Mouse (Mus musculus): ENCODE measurements around the gene Ahcyl1. TPM values are rescaled to one million over a fixed set of nuclear protein-coding genes. Genes with fewer than 3 reads are reported as not detected.

Ahcyl1 gene
- 102 and 119 TPM in 2 replicates for polyA plus RNA-seq (2014; fragmentation: Nextera tagmentation; extraction: Ambion mirVana)

- peak within 1 kb of the TSS; percentile 83 for H3K27ac ChIP-seq (replicated peaks; ENCODE audit: low read depth, low read length)
- peaks cover 12% of the 10 kb centered on the region; the same call in 1 of the 2 replicates for H3K4me1 ChIP-seq (ENCODE audit: control insufficient read depth, insufficient read depth, low read length)
- ATAC-seq (ENCODE audit: insufficient number of reproducible peaks, low FRiP score, low TSS enrichment, low read depth), result peak; percentile 98
- peak within 1 kb of the TSS; percentile 66 for H3K4me2 ChIP-seq (ENCODE audit: low read depth, severe bottlenecking)
- WGBS, result under 1% methylated on average over 92 of the region's 93 CpGs
- no peaks in the 10 kb centered on the region for H3K36me3 ChIP-seq (ENCODE audit: control insufficient read depth, insufficient read depth, low read length)
- H3K9me3 ChIP-seq (ENCODE audit: control insufficient read depth, low read length), result no peaks in the 10 kb centered on the region
- H3K27me3 ChIP-seq (ENCODE audit: control insufficient read depth, insufficient read depth, low read length), result no peaks in the 10 kb centered on the region
- H3K9ac ChIP-seq (ENCODE audit: low read length), result peak within 1 kb of the TSS; percentile 97
- peak within 1 kb of the TSS; percentile 91 for H3K4me3 ChIP-seq (ENCODE audit: low read depth, low read length)
- DNase-seq (ENCODE audit: low spot score), result peak; percentile 100
Measured at GRCm38 (mm10) chr3:107695948-107696881, at the start of gene Ahcyl1. Gene Ahcyl1, minus strand, starts transcription at chr3:107696560.

GRCm38 (mm10) chr3:107746026-107746425 lies 49.7 kb upstream of the Ahcyl1 start:
- no peak for ATAC-seq (ENCODE audit: insufficient number of reproducible peaks, low FRiP score, low TSS enrichment, low read depth)
- 52% methylated on average over 3 of the region's 3 CpGs for WGBS
- peaks cover 5% of the 10 kb centered on the region for H3K36me3 ChIP-seq (ENCODE audit: control insufficient read depth, insufficient read depth, low read length)

GRCm38 (mm10) chr3:107743650-107744049 lies 47.3 kb upstream of the Ahcyl1 start:
- Histone ChIP-seq H3K4me1 (ENCODE audit: control insufficient read depth, insufficient read depth, low read length) (peaks cover 21% of the 10 kb centered on the region), H3K27me3 (ENCODE audit: control insufficient read depth, insufficient read depth, low read length) (no peaks in the 10 kb centered on the region), H3K9me3 (ENCODE audit: control insufficient read depth, low read length) (no peaks in the 10 kb centered on the region), H3K4me2 (ENCODE audit: low read depth, severe bottlenecking) (no peak overlapping the region), H3K9ac (ENCODE audit: low read length) (no peak overlapping the region), H3K4me3 (ENCODE audit: low read depth, low read length) (no peak overlapping the region), H3K36me3 (ENCODE audit: control insufficient read depth, insufficient read depth, low read length) (peaks cover 5% of the 10 kb centered on the region; the same call in 1 of the 2 replicates), H3K27ac (replicated peaks; ENCODE audit: low read depth, low read length) (no peak overlapping the region)
- ATAC-seq (ENCODE audit: insufficient number of reproducible peaks, low FRiP score, low TSS enrichment, low read depth) (no peak), DNase-seq (ENCODE audit: low spot score) (no peak)
- WGBS, result 83% methylated on average over 1 of the region's 1 CpGs

More at GRCm38 (mm10) chr3:107746026-107746425, 49.7 kb upstream of the Ahcyl1 start:
- H3K4me3 ChIP-seq (ENCODE audit: low read depth, low read length), result no peak overlapping the region
- H3K4me1 ChIP-seq (ENCODE audit: control insufficient read depth, insufficient read depth, low read length), result peaks cover 8% of the 10 kb centered on the region; the same call in 1 of the 2 replicates
- no peaks in the 10 kb centered on the region for H3K27me3 ChIP-seq (ENCODE audit: control insufficient read depth, insufficient read depth, low read length)
- H3K9ac ChIP-seq (ENCODE audit: low read length), result no peak overlapping the region
- no peak overlapping the region for H3K4me2 ChIP-seq (ENCODE audit: low read depth, severe bottlenecking)
- H3K27ac ChIP-seq (replicated peaks; ENCODE audit: low read depth, low read length), result no peak overlapping the region
- DNase-seq (ENCODE audit: low spot score), result no peak
- H3K9me3 ChIP-seq (ENCODE audit: control insufficient read depth, low read length), result no peaks in the 10 kb centered on the region

- Histone ChIP-seq H3K9ac (ENCODE audit: low read length) (no peak overlapping the region), H3K36me3 (ENCODE audit: control insufficient read depth, insufficient read depth, low read length) (peaks cover 4% of the 10 kb centered on the region; the same call in 1 of the 2 replicates), H3K27ac (replicated peaks; ENCODE audit: low read depth, low read length) (no peak overlapping the region), H3K9me3 (ENCODE audit: control insufficient read depth, low read length) (no peaks in the 10 kb centered on the region), H3K27me3 (ENCODE audit: control insufficient read depth, insufficient read depth, low read length) (no peaks in the 10 kb centered on the region), H3K4me1 (ENCODE audit: control insufficient read depth, insufficient read depth, low read length) (peaks cover 21% of the 10 kb centered on the region), H3K4me2 (ENCODE audit: low read depth, severe bottlenecking) (no peak overlapping the region), H3K4me3 (ENCODE audit: low read depth, low read length) (no peak overlapping the region)
- DNase-seq (ENCODE audit: low spot score) (no peak), ATAC-seq (ENCODE audit: insufficient number of reproducible peaks, low FRiP score, low TSS enrichment, low read depth) (no peak)
- WGBS, result 32% methylated on average over 3 of the region's 3 CpGs
Measured at GRCm38 (mm10) chr3:107743107-107743506, 46.7 kb upstream of the Ahcyl1 start.

- no peaks in the 10 kb centered on the region for H3K27me3 ChIP-seq (ENCODE audit: control insufficient read depth, insufficient read depth, low read length)
- no peak overlapping the region for H3K4me3 ChIP-seq (ENCODE audit: low read depth, low read length)
- ATAC-seq (ENCODE audit: insufficient number of reproducible peaks, low FRiP score, low TSS enrichment, low read depth), result no peak
- H3K9me3 ChIP-seq (ENCODE audit: control insufficient read depth, low read length), result no peaks in the 10 kb centered on the region
- H3K9ac ChIP-seq (ENCODE audit: low read length), result no peak overlapping the region
- no peak overlapping the region for H3K27ac ChIP-seq (replicated peaks; ENCODE audit: low read depth, low read length)
- H3K36me3 ChIP-seq (ENCODE audit: control insufficient read depth, insufficient read depth, low read length), result 0 out of 2 replicates have a peak, but pooled peaks cover 3% of the 10 kb centered on the region
- H3K4me1 ChIP-seq (ENCODE audit: control insufficient read depth, insufficient read depth, low read length), result peaks cover 21% of the 10 kb centered on the region
- H3K4me2 ChIP-seq (ENCODE audit: low read depth, severe bottlenecking), result no peak overlapping the region
- DNase-seq (ENCODE audit: low spot score), result no peak
- WGBS, result 89% methylated on average over 10 of the region's 10 CpGs
Measured at GRCm38 (mm10) chr3:107742071-107742710, 45.8 kb upstream of the Ahcyl1 start.

- DNase-seq (ENCODE audit: low spot score) (no peak), ATAC-seq (ENCODE audit: insufficient number of reproducible peaks, low FRiP score, low TSS enrichment, low read depth) (no peak)
- Histone ChIP-seq H3K27me3 (ENCODE audit: control insufficient read depth, insufficient read depth, low read length) (no peaks in the 10 kb centered on the region), H3K9me3 (ENCODE audit: control insufficient read depth, low read length) (no peaks in the 10 kb centered on the region), H3K4me3 (ENCODE audit: low read depth, low read length) (no peak overlapping the region), H3K9ac (ENCODE audit: low read length) (no peak overlapping the region), H3K4me1 (ENCODE audit: control insufficient read depth, insufficient read depth, low read length) (peaks cover 21% of the 10 kb centered on the region), H3K36me3 (ENCODE audit: control insufficient read depth, insufficient read depth, low read length) (0 out of 2 replicates have a peak, but pooled peaks cover 3% of the 10 kb centered on the region), H3K4me2 (ENCODE audit: low read depth, severe bottlenecking) (no peak overlapping the region), H3K27ac (replicated peaks; ENCODE audit: low read depth, low read length) (0 out of 2 replicates have a peak overlapping the region, but pooled peaks have one; percentile 30)
Measured at GRCm38 (mm10) chr3:107741387-107741786, 45.0 kb upstream of the Ahcyl1 start.

GRCm38 (mm10) chr3:107740578-107741207 lies 44.3 kb upstream of the Ahcyl1 start:
- H3K4me1 ChIP-seq (ENCODE audit: control insufficient read depth, insufficient read depth, low read length), result peaks cover 21% of the 10 kb centered on the region
- no peak overlapping the region for H3K9ac ChIP-seq (ENCODE audit: low read length)
- no peaks in the 10 kb centered on the region for H3K9me3 ChIP-seq (ENCODE audit: control insufficient read depth, low read length)
- no peak overlapping the region for H3K4me3 ChIP-seq (ENCODE audit: low read depth, low read length)
- no peaks in the 10 kb centered on the region for H3K27me3 ChIP-seq (ENCODE audit: control insufficient read depth, insufficient read depth, low read length)
- ATAC-seq (ENCODE audit: insufficient number of reproducible peaks, low FRiP score, low TSS enrichment, low read depth), result peak; percentile 82
- no peak overlapping the region for H3K4me2 ChIP-seq (ENCODE audit: low read depth, severe bottlenecking)
- no peak overlapping the region; the same call in 1 of the 2 replicates for H3K27ac ChIP-seq (replicated peaks; ENCODE audit: low read depth, low read length)
- WGBS, result 12% methylated on average over 6 of the region's 6 CpGs
- H3K36me3 ChIP-seq (ENCODE audit: control insufficient read depth, insufficient read depth, low read length), result 0 out of 2 replicates have a peak, but pooled peaks cover 3% of the 10 kb centered on the region
- peak; percentile 87 for DNase-seq (ENCODE audit: low spot score)

GRCm38 (mm10) chr3:107739966-107740365 lies 43.6 kb upstream of the Ahcyl1 start:
- Histone ChIP-seq H3K4me3 (ENCODE audit: low read depth, low read length) (no peak overlapping the region), H3K9ac (ENCODE audit: low read length) (no peak overlapping the region), H3K4me1 (ENCODE audit: control insufficient read depth, insufficient read depth, low read length) (peaks cover 21% of the 10 kb centered on the region), H3K9me3 (ENCODE audit: control insufficient read depth, low read length) (no peaks in the 10 kb centered on the region), H3K36me3 (ENCODE audit: control insufficient read depth, insufficient read depth, low read length) (no peaks in the 10 kb centered on the region), H3K27me3 (ENCODE audit: control insufficient read depth, insufficient read depth, low read length) (no peaks in the 10 kb centered on the region), H3K27ac (replicated peaks; ENCODE audit: low read depth, low read length) (no peak overlapping the region), H3K4me2 (ENCODE audit: low read depth, severe bottlenecking) (no peak overlapping the region)
- no peak for DNase-seq (ENCODE audit: low spot score)
- no peak for ATAC-seq (ENCODE audit: insufficient number of reproducible peaks, low FRiP score, low TSS enrichment, low read depth)
- 69% methylated on average over 2 of the region's 2 CpGs for WGBS
